Mouse (Mus musculus): Measurements from ENCODE around the gene Inpp5b.

DNA sequence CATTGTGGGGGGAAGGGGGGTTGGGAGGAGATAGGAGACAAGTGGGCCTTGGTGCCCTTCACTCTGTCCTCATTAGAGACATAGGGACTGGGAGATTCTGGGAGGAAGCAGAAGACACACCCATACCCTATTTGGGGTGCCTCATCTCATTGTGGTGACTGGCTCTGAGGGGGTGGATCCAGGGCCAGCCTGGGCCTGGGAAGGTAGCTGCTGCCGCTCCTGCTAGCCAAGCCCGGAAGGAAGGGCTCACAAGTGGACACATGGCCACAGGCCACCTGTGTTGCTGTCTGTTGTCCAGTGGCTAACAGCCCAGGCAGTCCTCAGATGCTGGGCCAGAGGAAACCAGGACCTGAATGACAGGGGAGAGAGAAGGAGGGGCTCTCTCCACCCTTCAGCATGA is 38.2 kb upstream of the Inpp5b start:
- TF ChIP-seq CTCF (conservative IDR thresholded peaks at IDR 0.05; ENCODE audit: insufficient read depth, insufficient read length, low read depth, low read length): no peak
- no peak for TF ChIP-seq POLR2A (IDR thresholded peaks at IDR 0.05; ENCODE audit: low read depth, low read length)

Data from kidney, adult 2 months (tissue).